Mouse (Mus musculus) spleen, embryonic (tissue): ENCODE measurements at regions not wholly inside any gene's neighbourhood (a gene's known extent, or its start where the extent isn't known, plus 50 kb on each side); places are given as distances from the start of the nearest gene placed in this dataset.

Experiments used
- CTCF ChIA-PET: fragments of 350-600 bp; sonication (Branson Sonifier 250); formaldehyde crosslinking; loops from one replicate; lab custom pipeline; 2022; lab: Charles Lee

DNA sequence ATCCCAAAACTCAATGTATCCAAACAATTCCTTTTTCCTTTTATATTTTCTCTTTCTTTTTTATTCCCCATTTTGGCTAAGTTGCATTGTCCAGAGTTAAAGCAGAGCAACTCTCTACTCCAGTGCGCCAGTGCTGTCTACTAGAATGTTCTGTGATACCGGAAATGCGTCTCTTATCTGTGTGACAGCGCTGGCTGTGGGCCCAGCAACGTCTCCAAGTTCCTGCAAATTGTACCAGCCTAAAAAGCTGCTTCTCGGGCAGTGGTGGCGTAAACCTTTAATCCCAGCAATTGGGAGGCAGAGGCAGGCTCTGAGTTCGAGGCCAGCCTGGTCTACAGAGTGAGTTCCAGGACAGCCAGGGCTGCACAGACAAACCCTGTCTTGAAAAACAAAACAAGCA lies 59.4 kb downstream of the Cox18 start:
- CTCF ChIA-PET, result no interaction called here

DNA sequence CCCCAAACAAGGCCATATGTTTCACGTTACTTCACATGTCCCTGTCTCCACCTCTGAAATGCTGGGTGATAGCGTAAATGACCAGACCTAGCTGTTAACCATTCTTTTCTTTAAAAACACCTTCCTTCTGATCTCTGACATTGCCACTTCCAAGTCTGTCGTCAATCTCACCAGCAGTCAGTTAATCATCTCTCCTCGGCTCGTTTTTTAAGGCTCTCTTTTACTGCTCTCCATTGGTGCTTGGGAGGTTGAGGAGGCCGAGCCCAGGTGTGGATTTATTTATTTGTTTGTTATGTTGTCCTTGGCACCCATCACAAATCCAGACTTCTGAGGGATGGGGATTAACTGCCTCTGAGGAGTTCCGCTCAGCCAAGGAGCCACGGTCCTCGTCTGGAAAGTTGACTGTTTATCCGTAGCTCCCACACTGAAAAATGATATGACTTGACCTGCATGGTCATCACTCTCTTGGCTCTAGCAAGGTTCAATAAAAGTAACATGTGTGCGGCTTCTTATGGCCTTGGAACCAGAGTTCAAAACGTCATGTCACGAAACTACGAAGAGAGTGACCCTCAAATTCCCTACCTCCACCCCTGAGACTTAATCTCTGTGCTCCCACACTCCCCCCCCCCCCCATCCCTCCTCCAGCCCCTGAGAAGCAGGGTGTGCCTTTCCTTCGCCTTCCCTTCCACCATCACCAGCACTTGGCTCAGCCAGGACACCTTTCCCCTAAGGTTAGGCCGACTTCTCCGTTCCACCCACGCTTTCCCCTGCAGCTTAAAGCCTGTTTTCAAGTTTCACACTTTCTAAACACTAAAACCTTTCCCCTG lies 60.6 kb downstream of the Cox18 start:
- CTCF ChIA-PET, result no interaction called here

DNA sequence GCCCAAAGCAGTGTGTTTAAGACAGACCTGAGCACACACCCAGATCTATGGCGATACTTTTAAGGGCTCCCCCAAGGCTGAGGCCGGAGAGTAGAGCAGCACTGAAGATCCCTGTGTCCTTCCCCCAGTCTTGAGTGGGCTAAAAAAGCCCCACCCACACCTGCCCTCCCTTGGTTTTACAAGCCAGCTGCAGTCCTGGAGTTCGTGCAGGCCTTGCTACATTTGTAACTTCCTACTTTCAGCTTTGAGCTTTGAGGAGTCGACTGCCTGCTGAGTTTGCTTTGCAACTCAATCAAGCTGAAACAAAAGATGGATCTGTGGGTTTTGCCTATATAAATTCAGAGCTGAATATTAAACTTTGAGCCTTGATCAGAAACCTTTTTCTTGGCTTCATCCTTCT lies 63.5 kb downstream of the Cox18 start:
- CTCF ChIA-PET, result no interaction called here

DNA sequence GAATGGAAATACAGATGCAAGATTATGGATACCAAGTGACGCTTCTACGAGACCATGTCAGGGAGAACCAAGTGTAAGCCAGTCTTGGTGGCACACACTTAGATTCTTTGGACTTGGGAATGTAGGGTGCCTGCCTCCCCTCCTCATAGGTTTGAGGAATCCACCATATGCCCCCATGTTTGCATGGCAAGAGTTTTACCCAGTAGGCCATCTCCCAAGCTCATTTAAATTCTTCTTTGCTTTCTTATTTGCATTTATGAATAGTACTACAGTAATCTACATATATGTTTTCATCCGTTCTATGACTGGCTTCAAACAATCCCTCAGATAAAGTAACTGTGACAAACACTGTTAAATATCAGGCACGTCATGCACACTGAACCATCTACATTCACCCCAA lies 67.3 kb downstream of the Cox18 start:
- CTCF ChIA-PET, result no interaction called here

DNA sequence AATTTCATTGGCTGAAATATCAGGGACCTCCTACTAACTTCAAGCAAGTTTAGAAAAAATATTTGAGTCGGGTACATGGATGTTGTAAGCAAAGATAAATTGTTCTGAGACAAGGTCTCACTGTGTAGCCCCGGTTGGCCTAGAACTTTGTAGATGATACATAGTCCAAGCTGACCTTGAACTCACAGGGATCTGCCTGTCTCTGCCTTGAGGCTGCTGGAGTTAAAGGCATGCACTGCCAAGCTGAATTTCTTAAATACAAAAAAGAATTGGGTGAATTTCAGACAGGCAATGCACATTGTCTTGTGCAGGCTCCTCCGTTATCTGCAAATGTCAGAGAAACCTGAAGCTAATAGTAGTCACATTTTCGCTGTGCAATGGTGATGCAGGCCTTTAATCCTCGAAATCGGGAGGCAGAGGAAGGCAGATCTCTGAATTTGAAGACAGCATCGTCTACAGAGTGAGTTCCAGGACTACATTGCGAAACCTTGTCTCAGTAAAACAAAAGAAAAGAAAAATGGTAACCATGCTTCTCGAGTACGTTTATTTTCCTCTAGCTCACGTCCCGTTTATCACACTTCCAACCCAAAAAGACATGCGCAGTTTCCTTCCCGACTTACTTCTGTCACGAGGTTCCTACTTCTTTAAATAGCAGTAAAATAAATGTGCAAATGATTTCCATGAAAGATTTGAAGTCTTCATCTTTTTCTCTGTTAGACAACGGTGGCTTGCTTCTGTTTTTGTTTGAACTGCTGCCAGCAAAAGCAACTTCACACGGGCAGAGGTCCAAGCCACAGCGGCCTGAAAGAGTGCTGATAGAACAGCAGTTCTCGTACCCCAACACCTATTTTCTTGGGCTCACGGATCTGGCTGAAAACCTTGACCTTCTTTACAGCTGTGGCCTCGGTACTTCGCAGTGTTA lies 73.9 kb downstream of the Cox18 start:
- CTCF ChIA-PET, result no interaction called here

DNA sequence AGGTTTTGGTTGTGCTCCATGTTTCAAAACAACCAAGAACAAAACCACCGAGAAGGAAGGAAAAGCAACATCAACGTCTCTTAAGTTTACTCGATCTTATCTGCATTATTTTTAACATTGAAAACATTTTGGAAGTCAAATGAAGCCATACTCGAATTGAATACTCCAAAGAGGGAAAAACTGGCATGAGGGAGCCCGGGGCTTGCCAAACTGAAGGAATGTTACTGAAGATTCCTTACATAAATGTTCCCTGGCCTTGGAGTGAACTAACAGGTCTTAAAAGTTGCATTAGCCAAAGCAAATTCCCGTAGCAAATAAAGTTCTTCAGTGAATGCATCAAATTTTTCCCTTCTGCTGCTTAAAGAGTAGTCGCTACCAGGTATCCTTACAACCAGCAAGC lies 87.8 kb downstream of the Cox18 start:
- CTCF ChIA-PET, result no interaction called here

DNA sequence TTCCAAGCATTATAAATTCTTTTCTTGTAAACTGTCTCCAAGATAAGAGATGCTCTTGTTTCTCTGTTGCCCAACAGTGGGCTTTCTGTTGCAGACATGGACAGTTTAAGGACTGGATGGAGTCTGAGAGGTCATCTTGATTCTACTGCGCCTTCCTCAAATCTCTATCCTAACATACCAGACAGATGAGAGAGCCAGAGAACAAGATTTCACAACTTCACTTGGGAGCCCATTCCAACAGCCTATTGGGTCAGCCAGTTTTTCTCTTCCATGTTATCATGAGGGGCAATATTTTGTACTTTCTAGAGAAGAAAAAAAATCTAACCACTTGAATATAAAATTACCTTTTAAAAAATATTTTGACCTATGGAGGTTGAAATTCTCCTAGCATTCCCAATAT lies 116.8 kb downstream of the Cox18 start:
- CTCF ChIA-PET, result no interaction called here

DNA sequence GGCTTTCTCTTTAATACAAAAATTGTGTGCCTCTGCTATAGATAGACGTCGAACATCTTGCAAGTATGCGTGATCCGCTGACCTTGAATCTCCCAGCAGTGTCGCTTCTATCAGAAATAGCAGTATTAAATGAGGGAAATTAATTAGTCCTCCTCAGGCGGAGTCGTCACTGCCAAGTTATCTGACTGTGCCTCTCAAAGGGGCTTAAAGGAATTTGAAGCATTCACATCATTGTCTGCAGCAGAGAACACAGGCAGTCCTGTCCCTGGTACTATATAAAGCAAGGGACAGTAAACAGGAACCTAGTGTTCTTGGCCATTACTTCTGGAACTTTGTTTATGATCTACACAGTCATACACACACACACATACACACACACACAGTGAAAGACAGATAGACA lies 119.1 kb downstream of the Cox18 start:
- CTCF ChIA-PET, result no interaction called here

DNA sequence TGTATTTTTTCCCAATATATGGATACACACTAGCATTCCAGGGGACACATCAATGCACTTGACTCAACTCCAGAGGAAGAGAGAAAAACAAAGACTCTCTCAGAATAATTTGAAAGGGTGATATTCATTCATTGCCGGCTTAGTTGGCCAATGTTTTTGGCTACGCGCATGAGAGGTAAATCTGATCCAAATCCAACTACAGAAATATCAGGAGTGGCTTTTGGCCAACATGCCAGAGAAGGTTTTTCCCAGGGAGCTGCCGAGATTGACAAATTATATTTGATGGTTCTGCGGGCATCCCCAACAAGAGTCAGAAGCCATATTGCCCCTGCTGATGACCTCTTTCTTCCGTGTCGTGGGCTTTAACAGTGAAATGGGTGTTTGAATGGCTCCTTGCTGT lies 135.3 kb downstream of the Cox18 start:
- CTCF ChIA-PET, result no interaction called here

DNA sequence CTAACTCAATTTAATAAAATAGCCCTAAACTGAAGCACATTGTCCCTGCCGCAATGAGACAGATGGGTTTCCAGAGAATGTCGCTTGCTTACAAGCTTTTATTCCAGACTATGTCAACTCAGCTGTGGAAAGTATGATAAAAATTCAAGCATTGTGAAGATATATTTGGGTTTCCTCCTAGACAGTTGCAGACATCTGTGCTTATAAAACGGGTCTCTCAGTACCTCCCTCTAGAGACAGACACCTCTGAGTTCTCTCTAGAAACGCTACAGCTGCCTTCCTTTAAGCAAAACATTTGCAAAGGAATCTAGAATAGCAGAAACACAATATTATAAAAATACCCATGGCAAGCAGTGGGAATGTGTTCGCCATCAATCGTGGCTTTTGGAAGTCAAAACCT lies 137.3 kb downstream of the Cox18 start:
- CTCF ChIA-PET, result no interaction called here

DNA sequence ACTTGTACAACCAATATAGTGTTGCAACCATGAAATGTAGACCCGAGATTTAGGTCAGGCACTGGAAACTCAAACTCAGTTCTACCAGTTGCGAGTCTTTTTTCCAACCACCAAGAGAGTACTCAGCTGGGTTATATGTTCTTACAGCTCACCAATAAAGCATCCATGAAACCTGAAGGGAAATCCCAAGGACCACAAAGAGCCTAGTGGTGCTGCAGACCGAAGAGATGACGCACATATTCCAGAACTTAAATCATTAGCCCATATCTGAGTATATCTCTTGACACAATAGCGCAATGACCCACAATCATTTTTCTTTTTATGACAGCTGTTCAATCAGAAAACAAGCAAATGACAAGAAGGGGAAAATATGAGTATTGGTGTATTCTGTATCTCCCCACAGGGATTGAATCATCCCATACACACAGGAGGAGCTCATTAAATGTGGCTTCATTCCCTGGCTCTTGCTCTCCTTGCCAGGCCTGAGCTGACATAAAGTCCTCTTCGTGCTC lies 146.7 kb downstream of the Cox18 start:
- CTCF ChIA-PET, result no interaction called here

DNA sequence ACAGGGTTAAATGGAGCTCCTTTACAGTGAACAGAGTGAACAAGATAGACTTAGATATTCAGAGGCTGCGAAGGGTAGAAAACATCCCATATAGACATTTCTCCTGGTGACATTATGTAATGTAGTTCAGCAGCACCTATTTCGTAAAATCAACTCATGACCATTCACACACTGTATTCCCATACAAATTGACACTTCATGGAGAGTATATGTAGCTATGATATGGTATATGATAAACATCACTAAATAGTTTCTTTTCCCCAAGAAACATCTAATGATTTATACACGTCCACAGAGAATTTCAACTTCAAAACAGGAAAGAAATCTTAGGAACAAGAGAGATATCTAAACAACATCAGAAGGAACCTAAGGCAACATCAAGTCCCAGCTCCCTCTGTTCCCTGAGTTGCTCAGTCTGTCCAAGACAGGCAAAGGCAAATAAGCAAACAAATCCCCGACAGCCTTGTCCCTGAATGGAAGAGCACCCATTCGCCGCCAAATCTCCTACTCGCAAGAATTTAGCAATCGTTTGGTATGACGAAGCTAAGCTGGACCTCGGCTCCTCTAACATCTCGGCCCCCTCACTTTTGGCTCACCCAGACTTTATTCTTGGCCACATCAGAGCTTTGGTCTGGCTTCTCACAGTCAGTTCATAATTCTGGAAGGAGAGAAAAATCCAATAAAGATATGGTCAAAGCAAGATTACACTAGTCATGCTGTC lies 148.0 kb downstream of the Cox18 start:
- CTCF ChIA-PET, result no interaction called here

DNA sequence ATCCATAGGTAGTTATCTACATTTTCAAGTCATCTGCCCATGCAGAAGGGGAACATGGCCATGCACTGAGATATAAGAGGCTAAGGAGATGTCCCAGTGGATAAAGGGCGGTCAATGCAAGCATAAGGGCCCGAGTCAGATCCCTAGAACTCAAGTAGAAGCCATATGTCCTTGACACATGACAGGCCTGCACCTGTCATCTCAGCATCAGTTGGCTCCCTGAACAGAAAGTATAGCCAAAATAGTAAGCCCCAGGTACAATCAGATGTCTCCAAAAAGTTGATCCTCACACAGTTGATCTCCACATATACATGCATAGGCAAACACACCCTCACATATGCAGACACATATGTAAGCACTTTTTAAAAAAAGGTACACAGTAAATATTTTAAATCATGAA lies 152.0 kb downstream of the Cox18 start:
- CTCF ChIA-PET, result no interaction called here

DNA sequence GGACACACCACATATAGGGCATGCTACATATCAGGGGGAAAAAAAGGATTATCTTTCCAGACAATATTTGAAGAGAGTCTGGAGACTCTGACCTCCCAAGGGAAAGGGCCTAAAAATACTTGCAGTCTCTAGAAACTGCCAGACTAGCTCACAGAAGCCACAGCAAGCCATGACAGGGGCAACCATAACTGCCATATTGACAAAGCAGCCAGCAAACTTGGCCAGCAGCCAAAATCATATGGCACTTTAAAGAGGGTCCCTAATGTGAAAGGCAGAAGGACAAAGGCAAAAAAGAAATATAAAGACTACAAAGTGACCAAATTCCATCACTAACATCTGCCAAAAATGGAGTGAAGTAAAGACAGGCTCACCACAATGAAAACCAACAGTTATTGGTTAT lies 155.2 kb downstream of the Cox18 start:
- CTCF ChIA-PET, result no interaction called here

DNA sequence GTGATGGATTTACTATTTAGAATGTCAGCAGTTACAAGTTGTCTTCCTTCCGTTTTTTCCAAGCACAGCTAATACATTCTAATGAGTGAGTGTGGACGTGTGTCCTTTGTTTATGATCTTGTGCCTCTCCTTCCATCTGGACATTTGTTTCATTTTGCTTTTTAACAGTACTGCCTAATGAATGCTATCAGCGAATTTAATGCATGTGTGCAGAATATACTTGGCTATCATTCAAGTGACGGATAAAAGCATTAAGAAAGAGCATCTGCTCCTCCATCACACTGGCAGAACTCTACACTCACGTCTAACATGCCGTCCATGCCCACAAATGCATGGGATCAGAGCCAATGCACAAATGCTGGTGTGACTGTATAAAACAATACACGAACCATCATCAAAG lies 156.0 kb downstream of the Cox18 start:
- CTCF ChIA-PET, result no interaction called here

DNA sequence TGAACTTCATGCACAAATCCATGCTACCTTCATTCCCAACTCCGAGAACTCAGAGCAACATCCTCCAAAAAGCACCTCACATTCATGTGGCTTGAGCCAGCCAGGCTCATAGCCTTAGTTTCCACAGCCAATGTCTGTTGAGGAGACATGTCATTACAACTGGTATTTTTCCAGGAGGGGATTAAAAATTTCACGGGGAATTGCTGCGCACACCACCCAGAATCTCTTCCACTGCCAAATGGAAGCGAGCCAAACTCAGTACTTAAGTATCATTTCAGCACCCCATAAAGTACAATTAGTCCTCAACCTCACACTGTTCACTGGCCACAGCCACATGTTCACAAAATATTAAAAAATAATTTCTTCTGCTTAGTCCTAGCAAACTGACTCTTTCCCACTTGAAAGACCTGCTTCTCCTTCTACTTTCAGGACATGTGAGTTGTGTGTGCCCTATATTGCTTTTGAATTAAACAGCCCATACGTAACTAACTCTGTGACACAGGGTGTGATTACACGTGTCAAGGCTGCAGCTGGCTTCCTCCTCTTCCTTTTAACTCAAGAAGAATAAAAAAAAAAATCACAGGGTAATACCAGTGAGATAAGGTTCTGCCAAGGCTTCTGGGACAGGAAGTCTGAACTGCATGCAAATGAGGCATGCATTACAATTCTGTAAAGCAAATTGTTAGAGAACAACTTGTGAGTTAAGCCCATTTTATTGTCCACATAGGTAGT lies 157.8 kb downstream of the Cox18 start:
- CTCF ChIA-PET, result no interaction called here

DNA sequence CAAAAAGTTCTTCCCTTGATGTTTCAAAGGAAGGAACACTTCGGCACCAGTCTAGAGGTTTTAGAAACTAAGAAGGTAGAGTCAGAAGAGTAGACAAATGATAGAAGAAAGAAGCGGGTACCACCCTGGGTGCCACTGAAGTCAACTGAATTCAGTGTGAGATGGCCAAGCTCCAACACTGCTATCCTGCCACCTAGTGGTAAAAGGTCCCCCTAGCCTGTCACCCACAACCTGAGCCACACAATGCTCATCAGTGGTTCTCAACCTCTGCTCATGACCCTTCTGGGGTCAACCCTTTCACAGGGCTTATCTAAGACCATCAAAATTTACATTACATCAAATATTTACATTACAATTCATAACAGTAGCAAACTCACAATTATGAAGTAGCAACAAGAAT lies 168.1 kb downstream of the Cox18 start:
- CTCF ChIA-PET, result no interaction called here

DNA sequence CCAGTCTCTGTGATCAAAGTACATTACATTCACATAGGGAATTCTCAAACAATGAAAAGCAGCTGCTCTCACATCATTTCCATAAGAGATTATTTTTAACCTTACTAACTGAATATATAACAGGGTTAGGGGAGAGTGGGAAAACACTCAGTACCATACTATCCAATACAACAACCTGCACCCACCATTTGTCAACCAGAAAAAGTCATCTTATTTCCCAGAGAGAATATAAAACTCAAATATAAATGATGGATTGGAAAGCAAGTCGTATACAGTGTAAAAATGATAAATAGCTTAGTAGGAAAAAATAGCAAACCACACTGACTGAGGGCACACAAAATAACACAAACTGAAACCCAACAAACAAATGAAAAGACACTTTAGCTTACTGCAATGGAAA lies 169.4 kb upstream of the Adamts3 start:
- CTCF ChIA-PET, result no interaction called here

DNA sequence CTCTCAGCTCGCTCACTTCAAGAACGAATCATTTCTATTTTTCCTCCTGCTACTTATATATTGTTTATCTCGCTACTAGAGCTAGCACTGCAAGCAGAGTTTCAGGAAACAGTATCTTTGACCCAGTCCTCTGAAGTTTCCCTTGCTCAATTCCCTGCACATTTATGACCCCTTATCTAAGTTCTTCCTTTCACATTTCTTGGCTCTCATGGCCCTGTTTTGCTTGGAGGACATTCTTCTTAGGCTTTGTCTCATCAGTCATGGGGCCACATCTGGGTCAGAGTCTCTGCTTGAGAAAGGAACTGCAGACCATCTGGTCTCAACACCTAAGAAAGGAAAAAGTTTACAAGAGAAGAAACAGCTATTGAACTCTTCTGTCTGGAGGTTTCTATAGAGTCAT lies 166.7 kb upstream of the Adamts3 start:
- CTCF ChIA-PET, result no interaction called here

DNA sequence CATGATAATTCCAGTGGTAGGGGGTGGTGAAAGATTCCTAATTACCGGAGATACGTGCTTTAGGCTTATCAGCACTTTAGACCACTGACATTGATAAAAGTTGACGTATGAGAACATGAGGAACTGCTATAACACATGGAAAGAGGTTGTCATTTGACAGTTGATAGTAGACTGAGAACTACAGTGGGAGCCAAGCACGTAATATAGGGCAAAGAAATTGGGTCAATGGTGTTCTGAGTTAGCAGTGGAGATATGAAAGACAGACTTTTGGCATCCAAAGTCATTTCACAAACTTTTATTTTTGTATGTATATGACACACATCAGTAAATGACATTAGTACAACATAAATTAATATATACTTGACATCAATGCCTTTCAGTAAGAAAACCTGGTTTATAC lies 159.6 kb upstream of the Adamts3 start:
- CTCF ChIA-PET, result no interaction called here

DNA sequence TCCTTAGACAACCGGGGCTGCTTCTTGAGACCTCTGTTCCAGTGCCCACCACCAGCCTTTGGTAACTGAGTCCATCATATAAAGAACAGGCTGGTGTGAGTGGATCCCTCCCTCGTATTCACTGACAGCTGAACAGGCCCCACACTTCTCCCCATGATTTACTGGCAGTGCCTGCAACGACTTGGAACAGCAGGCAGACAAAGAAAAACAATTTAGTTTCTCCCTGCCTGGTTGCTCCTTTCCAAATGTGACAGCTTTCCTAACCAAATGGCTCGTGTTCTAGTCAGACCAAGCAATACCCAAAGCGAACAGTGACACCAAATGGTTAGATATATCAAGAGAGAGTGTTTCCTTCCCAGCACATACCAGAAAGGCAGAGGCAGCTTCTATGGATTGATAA lies 150.0 kb upstream of the Adamts3 start:
- CTCF ChIA-PET, result no interaction called here

DNA sequence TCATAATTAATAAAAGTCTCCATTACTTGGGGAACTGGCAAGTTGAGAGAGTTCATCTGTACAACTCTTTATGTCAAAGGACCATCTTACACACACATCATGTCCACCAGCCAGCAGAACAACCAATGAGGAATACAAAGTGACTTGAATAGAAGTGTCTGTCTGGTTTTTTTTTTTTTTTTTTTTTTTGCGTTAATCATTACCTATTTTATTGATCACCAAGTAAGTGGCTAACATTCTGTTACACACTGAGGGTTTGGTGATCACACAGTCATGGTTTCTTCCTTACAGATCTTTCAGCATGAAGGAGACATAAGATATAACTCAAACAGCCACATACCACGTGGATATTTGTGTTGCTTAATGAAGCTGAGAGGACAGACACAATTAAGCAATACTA lies 147.6 kb upstream of the Adamts3 start:
- CTCF ChIA-PET, result no interaction called here
